41 mouse cellular contexts compared by ENCODE assay signal in genomic region chr11:31229966-31230365, GRCm38 (mm10). TPM values are rescaled to one million over a fixed set of nuclear protein-coding genes. Genes with fewer than 3 reads are reported as not detected.
"Had no signal": no experiment of that assay in that cellular context is flagged by ENCODE, and none has a peak within 500 bp of the region (broad histone marks: within the 10 kb centered on the region; RNA-seq: fewer than 3 reads in every experiment).

No protein-coding gene starts in this region.

- H3K4me3 ChIP-seq: gastrocnemius, adult 2 months; heart, embryonic 10.5 days; heart, embryonic 12.5 days; hindbrain, embryonic 10.5 days; hindbrain, embryonic 12.5 days; intestine, embryonic 15.5 days; kidney, embryonic 15.5 days; left cerebral cortex, adult 2 months; limb, embryonic 10.5 days; limb, embryonic 12.5 days; liver, embryonic 15.5 days had no signal

- H3K4me1 ChIP-seq: heart, embryonic 10.5 days; heart, embryonic 12.5 days; hindbrain, embryonic 10.5 days; hindbrain, embryonic 12.5 days; intestine, embryonic 15.5 days; kidney, embryonic 15.5 days; limb, embryonic 10.5 days; limb, embryonic 12.5 days; liver, embryonic 15.5 days had no signal

- ATAC-seq: hindbrain, embryonic 16.5 days; inflammation-experienced regulatory T-cells, adult 6 months; intestine, embryonic 15.5 days; liver, postnatal 0 days had no signal

- H3K36me3 ChIP-seq: heart, embryonic 10.5 days; heart, embryonic 12.5 days; hindbrain, embryonic 10.5 days; hindbrain, embryonic 12.5 days; intestine, embryonic 15.5 days; kidney, embryonic 15.5 days; limb, embryonic 10.5 days; limb, embryonic 12.5 days; liver, embryonic 15.5 days had no signal

- H3K27me3 ChIP-seq: heart, embryonic 12.5 days; hindbrain, embryonic 12.5 days; intestine, embryonic 15.5 days; kidney, embryonic 15.5 days; limb, embryonic 12.5 days; liver, embryonic 15.5 days had no signal

- H3K9ac ChIP-seq: heart, embryonic 12.5 days; hindbrain, embryonic 12.5 days; hindbrain, embryonic 14.5 days; intestine, embryonic 15.5 days; kidney, embryonic 15.5 days; limb, embryonic 12.5 days; liver, embryonic 15.5 days; liver, postnatal 0 days had no signal

- H3K9me3 ChIP-seq: heart, embryonic 10.5 days; heart, embryonic 12.5 days; hindbrain, embryonic 10.5 days; hindbrain, embryonic 12.5 days; intestine, embryonic 15.5 days; kidney, embryonic 15.5 days; limb, embryonic 10.5 days; limb, embryonic 12.5 days; liver, embryonic 15.5 days had no signal

- H3K27ac ChIP-seq: gastrocnemius, adult 2 months; heart, embryonic 10.5 days; hindbrain, embryonic 10.5 days; hindbrain, embryonic 12.5 days; hindbrain, embryonic 14.5 days; intestine, embryonic 15.5 days; kidney, embryonic 15.5 days; kidney, postnatal 0 days; left cerebral cortex, adult 2 months; limb, embryonic 10.5 days; limb, embryonic 12.5 days; liver, embryonic 15.5 days had no signal

- DNase-seq: gastrocnemius, adult 2 months; gastrocnemius, postnatal 10 days; gastrocnemius, postnatal 25 days; heart, adult 18-20 months; heart, postnatal 10 days; heart, postnatal 4 days; kidney, adult 11 months; kidney, adult 2 months; kidney, adult 9 months; kidney, postnatal 14 days; kidney, postnatal 36 days; layer of hippocampus, adult 9-11 months; liver, postnatal 0 days had no signal

- H3K4me2 ChIP-seq: heart, embryonic 12.5 days; hindbrain, embryonic 12.5 days; hindbrain, embryonic 14.5 days; intestine, embryonic 15.5 days; kidney, embryonic 15.5 days; limb, embryonic 12.5 days; liver, embryonic 15.5 days had no signal

RNA-seq across cellular contexts. Expression of gene Gm17332, which starts 47.7 kb away (rescaled TPM):
- total RNA-seq: gastrocnemius, adult 2 months; gastrocnemius, postnatal 10 days; gastrocnemius, postnatal 25 days; gastrocnemius, postnatal 4 days; granulocyte monocyte progenitor cell, adult 5-6 weeks; heart, adult 18-20 months; heart, adult 8-10 months; heart, postnatal 10 days; heart, postnatal 25 days; heart, postnatal 4 days; layer of hippocampus, adult 18-20 months; layer of hippocampus, adult 8-10 months; layer of hippocampus, postnatal 14 days; left cerebral cortex, adult 2 months; left cerebral cortex, postnatal 14 days; left cerebral cortex, postnatal 36 days; liver, adult 2 months had no signal
- polyA plus RNA-seq: heart, embryonic 10.5 days; heart, embryonic 12.5 days; heart, embryonic 14.5 days; heart, embryonic 16.5 days; hindbrain, embryonic 10.5 days; hindbrain, embryonic 12.5 days; hindbrain, embryonic 14.5 days; hindbrain, embryonic 16.5 days; inflammation-experienced regulatory T-cells, adult 6 months; intestine, embryonic 15.5 days; kidney, adult 2 months; kidney, embryonic 15.5 days; kidney, postnatal 0 days; large intestine, adult 2 months; limb, embryonic 10.5 days; limb, embryonic 12.5 days; limb, embryonic 14.5 days; liver, adult 2 months; liver, embryonic 15.5 days; liver, postnatal 0 days had no signal
